Mouse (Mus musculus): ENCODE data around the gene Gprc5c. TPM values are rescaled to one million over a fixed set of nuclear protein-coding genes. Genes with fewer than 3 reads are reported as not detected.

Gprc5c gene
- polyA plus RNA-seq, 1 experiment from 2014 or later, result 10.9 TPM

- Histone ChIP-seq H3K4me2 (ENCODE audit: low read depth, low read length) (no peak overlapping the region), H3K4me3 (ENCODE audit: low read length) (no peak overlapping the region), H3K4me1 (ENCODE audit: control insufficient read depth, insufficient read depth, low read length) (peaks cover 26% of the 10 kb centered on the region), H3K27me3 (replicated peaks; ENCODE audit: control insufficient read depth, insufficient read depth, low read length) (no peaks in the 10 kb centered on the region), H3K27ac (ENCODE audit: low read length) (no peak overlapping the region), H3K9me3 (ENCODE audit: control insufficient read depth, low read length) (no peaks in the 10 kb centered on the region), H3K36me3 (ENCODE audit: control insufficient read depth, insufficient read depth, low read length) (no peaks in the 10 kb centered on the region), H3K9ac (ENCODE audit: low read depth, low read length) (no peak overlapping the region)
- 91% methylated on average over 21 of the region's 21 CpGs for WGBS
- ATAC-seq, result no peak
Measured at GRCm38 (mm10) chr11:114863918-114864420, 13.0 kb downstream of the Gprc5c start.

DNA sequence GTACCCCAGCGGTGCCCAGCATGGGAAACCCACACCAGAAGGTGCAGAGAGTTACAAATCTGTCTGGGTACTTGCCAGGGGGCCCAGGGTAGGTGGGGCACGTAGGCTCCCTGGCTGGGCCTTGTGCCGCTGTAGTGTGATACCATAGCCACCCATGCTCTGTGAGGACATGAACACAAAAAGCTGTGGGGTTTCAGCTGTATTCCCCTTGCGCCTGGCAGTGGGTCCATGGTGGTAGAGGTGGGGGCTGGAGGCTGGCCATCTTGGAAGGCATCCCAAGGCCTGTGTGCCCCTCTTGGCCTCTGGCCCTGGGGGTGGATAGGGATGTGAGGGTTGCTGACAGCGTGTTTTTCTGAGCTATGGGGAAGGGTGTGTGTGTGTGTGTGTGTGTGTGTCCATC is 15.0 kb downstream of the Gprc5c start:
- Histone ChIP-seq H3K4me2 (ENCODE audit: low read depth, low read length) (no peak overlapping the region), H3K4me3 (ENCODE audit: low read length) (no peak overlapping the region), H3K27ac (ENCODE audit: low read length) (no peak overlapping the region), H3K4me1 (ENCODE audit: control insufficient read depth, insufficient read depth, low read length) (peaks cover 26% of the 10 kb centered on the region), H3K36me3 (ENCODE audit: control insufficient read depth, insufficient read depth, low read length) (no peaks in the 10 kb centered on the region; the same call in 1 of the 2 replicates), H3K27me3 (replicated peaks; ENCODE audit: control insufficient read depth, insufficient read depth, low read length) (no peaks in the 10 kb centered on the region), H3K9me3 (ENCODE audit: control insufficient read depth, low read length) (no peaks in the 10 kb centered on the region), H3K9ac (ENCODE audit: low read depth, low read length) (no peak overlapping the region)
- 70% methylated on average over 5 of the region's 5 CpGs for WGBS
- ATAC-seq, result no peak

- peak overlapping the region; percentile 77 for H3K27ac ChIP-seq (ENCODE audit: low read length)
- peak overlapping the region; percentile 2; the same call in 1 of the 2 replicates for H3K9ac ChIP-seq (ENCODE audit: low read depth, low read length)
- no peaks in the 10 kb centered on the region; the same call in 1 of the 2 replicates for H3K36me3 ChIP-seq (ENCODE audit: control insufficient read depth, insufficient read depth, low read length)
- H3K4me1 ChIP-seq (ENCODE audit: control insufficient read depth, insufficient read depth, low read length), result peaks cover 26% of the 10 kb centered on the region
- H3K9me3 ChIP-seq (ENCODE audit: control insufficient read depth, low read length), result no peaks in the 10 kb centered on the region
- H3K4me2 ChIP-seq (ENCODE audit: low read depth, low read length), result peak overlapping the region; percentile 8
- no peaks in the 10 kb centered on the region for H3K27me3 ChIP-seq (replicated peaks; ENCODE audit: control insufficient read depth, insufficient read depth, low read length)
- ATAC-seq, result peak; percentile 76
- H3K4me3 ChIP-seq (ENCODE audit: low read length), result 0 out of 2 replicates have a peak overlapping the region, but pooled peaks have one; percentile 0
- WGBS, result 38% methylated on average over 10 of the region's 10 CpGs
Measured at GRCm38 (mm10) chr11:114866486-114867360, 15.8 kb downstream of the Gprc5c start.

GRCm38 (mm10) chr11:114867361-114868235 is 16.6 kb downstream of the Gprc5c start:
- peak; percentile 85 for ATAC-seq
- 35% methylated on average over 11 of the region's 11 CpGs for WGBS
- Histone ChIP-seq H3K27ac (ENCODE audit: low read length) (peak overlapping the region; percentile 77), H3K27me3 (replicated peaks; ENCODE audit: control insufficient read depth, insufficient read depth, low read length) (no peaks in the 10 kb centered on the region), H3K4me2 (ENCODE audit: low read depth, low read length) (peak overlapping the region; percentile 8), H3K36me3 (ENCODE audit: control insufficient read depth, insufficient read depth, low read length) (no peaks in the 10 kb centered on the region; the same call in 1 of the 2 replicates), H3K9me3 (ENCODE audit: control insufficient read depth, low read length) (no peaks in the 10 kb centered on the region), H3K4me3 (ENCODE audit: low read length) (0 out of 2 replicates have a peak overlapping the region, but pooled peaks have one; percentile 0), H3K4me1 (ENCODE audit: control insufficient read depth, insufficient read depth, low read length) (peaks cover 26% of the 10 kb centered on the region), H3K9ac (ENCODE audit: low read depth, low read length) (peak overlapping the region; percentile 2; the same call in 1 of the 2 replicates)

- H3K9ac ChIP-seq (ENCODE audit: low read depth, low read length), result no peak overlapping the region
- no peaks in the 10 kb centered on the region for H3K9me3 ChIP-seq (ENCODE audit: control insufficient read depth, low read length)
- H3K4me1 ChIP-seq (ENCODE audit: control insufficient read depth, insufficient read depth, low read length), result peaks cover 31% of the 10 kb centered on the region
- no peak for ATAC-seq
- no peaks in the 10 kb centered on the region; the same call in 1 of the 2 replicates for H3K36me3 ChIP-seq (ENCODE audit: control insufficient read depth, insufficient read depth, low read length)
- H3K27me3 ChIP-seq (replicated peaks; ENCODE audit: control insufficient read depth, insufficient read depth, low read length), result no peaks in the 10 kb centered on the region
- 90% methylated on average over 12 of the region's 12 CpGs for WGBS
- H3K27ac ChIP-seq (ENCODE audit: low read length), result no peak overlapping the region
- no peak overlapping the region for H3K4me2 ChIP-seq (ENCODE audit: low read depth, low read length)
- no peak overlapping the region for H3K4me3 ChIP-seq (ENCODE audit: low read length)
Measured at GRCm38 (mm10) chr11:114868280-114868679, 17.3 kb downstream of the Gprc5c start.

- Histone ChIP-seq H3K4me1 (ENCODE audit: control insufficient read depth, insufficient read depth, low read length) (peaks cover 35% of the 10 kb centered on the region), H3K9ac (ENCODE audit: low read depth, low read length) (no peak overlapping the region), H3K4me2 (ENCODE audit: low read depth, low read length) (no peak overlapping the region), H3K36me3 (ENCODE audit: control insufficient read depth, insufficient read depth, low read length) (no peaks in the 10 kb centered on the region; the same call in 1 of the 2 replicates), H3K27me3 (replicated peaks; ENCODE audit: control insufficient read depth, insufficient read depth, low read length) (no peaks in the 10 kb centered on the region), H3K4me3 (ENCODE audit: low read length) (no peak overlapping the region), H3K9me3 (ENCODE audit: control insufficient read depth, low read length) (no peaks in the 10 kb centered on the region), H3K27ac (ENCODE audit: low read length) (no peak overlapping the region)
- 89% methylated on average over 1 of the region's 1 CpGs for WGBS
- no peak for ATAC-seq
Measured at GRCm38 (mm10) chr11:114869787-114870186, 18.8 kb downstream of the Gprc5c start.

DNA sequence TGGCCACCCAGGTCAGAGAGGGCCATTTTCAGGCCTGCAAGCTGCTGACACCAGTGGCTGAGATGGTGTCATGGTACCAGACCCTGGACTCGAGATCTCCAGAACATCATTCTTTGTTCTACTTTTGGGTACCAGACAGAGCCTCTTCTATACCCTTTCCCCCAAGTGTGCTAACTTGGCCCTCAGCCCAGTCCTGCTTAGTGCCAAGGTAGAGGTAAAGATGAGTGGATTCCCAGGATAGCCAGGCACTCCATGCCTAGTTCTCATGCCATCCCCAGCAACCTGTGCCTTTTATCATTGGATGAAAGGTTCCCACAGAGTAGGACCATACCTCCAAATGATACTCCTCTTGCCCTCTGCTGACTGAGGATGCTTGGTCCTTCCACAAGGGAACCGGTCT is 20.6 kb downstream of the Gprc5c start:
- H3K9me3 ChIP-seq (ENCODE audit: control insufficient read depth, low read length), result no peaks in the 10 kb centered on the region
- H3K9ac ChIP-seq (ENCODE audit: low read depth, low read length), result no peak overlapping the region
- H3K4me1 ChIP-seq (ENCODE audit: control insufficient read depth, insufficient read depth, low read length), result peaks cover 31% of the 10 kb centered on the region
- no peak overlapping the region for H3K4me2 ChIP-seq (ENCODE audit: low read depth, low read length)
- no peak for ATAC-seq
- no peak overlapping the region for H3K4me3 ChIP-seq (ENCODE audit: low read length)
- whole genome bisulfite sequencing, result 78% methylated on average over 2 of the region's 2 CpGs
- H3K27ac ChIP-seq (ENCODE audit: low read length), result no peak overlapping the region
- H3K27me3 ChIP-seq (replicated peaks; ENCODE audit: control insufficient read depth, insufficient read depth, low read length), result no peaks in the 10 kb centered on the region
- H3K36me3 ChIP-seq (ENCODE audit: control insufficient read depth, insufficient read depth, low read length), result no peaks in the 10 kb centered on the region; the same call in 1 of the 2 replicates

- Histone ChIP-seq H3K4me1 (ENCODE audit: control insufficient read depth, insufficient read depth, low read length) (peaks cover 15% of the 10 kb centered on the region), H3K36me3 (ENCODE audit: control insufficient read depth, insufficient read depth, low read length) (no peaks in the 10 kb centered on the region; the same call in 1 of the 2 replicates), H3K9me3 (ENCODE audit: control insufficient read depth, low read length) (no peaks in the 10 kb centered on the region), H3K27me3 (replicated peaks; ENCODE audit: control insufficient read depth, insufficient read depth, low read length) (no peaks in the 10 kb centered on the region), H3K9ac (ENCODE audit: low read depth, low read length) (no peak overlapping the region), H3K27ac (ENCODE audit: low read length) (0 out of 2 replicates have a peak overlapping the region, but pooled peaks have one; percentile 5), H3K4me2 (ENCODE audit: low read depth, low read length) (no peak overlapping the region), H3K4me3 (ENCODE audit: low read length) (no peak overlapping the region)
- WGBS, result 32% methylated on average over 6 of the region's 6 CpGs
- peak; percentile 26; the same call in 1 of the 2 replicates for ATAC-seq
Measured at GRCm38 (mm10) chr11:114873022-114873817, 22.3 kb downstream of the Gprc5c start.

Measured in intestine, embryonic 16.5 days (tissue).